Mouse (Mus musculus): ENCODE results near the gene Kif24.

GRCm38 (mm10) chr4:41507998-41508397, 43.3 kb upstream of the Kif24 start:
- TF ChIP-seq CTCF (IDR thresholded peaks at IDR 0.05; ENCODE audit: low read depth, low read length) (no peak), POLR2A (IDR thresholded peaks at IDR 0.05; ENCODE audit: extremely low read depth, insufficient read depth, low read length) (no peak)

Measured in liver, adult 2 months (tissue).